Mouse (Mus musculus) C2C12 (cell line): ENCODE results near the gene Iqcf4.

Experiments used
- CEBPB ChIP-seq: IDR thresholded peaks from one replicate; pipeline ENCODE4 v1.6.1; 2011; ENCODE audit warnings: low read depth, mild to moderate bottlenecking, control low read depth, moderate library complexity
- CTCF ChIP-seq: IDR thresholded peaks from one replicate; pipeline ENCODE4 v1.5.1; 2011; ENCODE audit not compliant: control insufficient read depth, insufficient read depth, insufficient read length
- FOSL1 ChIP-seq: IDR thresholded peaks from one replicate; pipeline ENCODE4 v1.8.0; 2011; ENCODE audit warnings: mild to moderate bottlenecking, low read length; ENCODE audit not compliant: poor library complexity, insufficient read depth, severe bottlenecking
- MAX ChIP-seq: IDR thresholded peaks from one replicate; pipeline ENCODE4 v1.6.1; 2011; ENCODE audit warnings: mild to moderate bottlenecking, control low read depth
- MYOG ChIP-seq: IDR thresholded peaks from one replicate; pipeline ENCODE4 v1.6.1; 2011; ENCODE audit not compliant: control insufficient read depth, insufficient read length; ENCODE audit errors: extremely low read depth
- USF1 ChIP-seq: IDR thresholded peaks from one replicate; pipeline ENCODE4 v1.6.1; 2011; ENCODE audit warnings: low read depth, mild to moderate bottlenecking, control low read depth, moderate library complexity

- TF ChIP-seq CTCF (no peak), USF1 (no peak), FOSL1 (no peak), CEBPB (no peak), MYOG (no peak), MAX (no peak)
These were observed 45.5 kb upstream of the Iqcf4 start for GRCm38 (mm10) chr9:106616306-106616705.
